Mouse (Mus musculus) ES-E14 (cell line): ENCODE data around the gene Mat1a.

Experiments
- ZC3H11A ChIP-seq: IDR thresholded peaks from 2 replicates; pipeline ENCODE4 v1.6.1; 2012; ENCODE audit warnings: low read depth, mild to moderate bottlenecking, inconsistent platforms, low read length, borderline replicate concordance
- ZNF384 ChIP-seq: IDR thresholded peaks from 2 replicates; pipeline ENCODE4 v1.6.1; 2012; ENCODE audit warnings: low read depth, low read length, inconsistent platforms

- TF ChIP-seq ZC3H11A (no peak), ZNF384 (no peak)
Measured at GRCm38 (mm10) chr14:41140686-41141085, 35.9 kb downstream of the Mat1a start.
